Mouse (Mus musculus) bone marrow macrophage, adult 2 months (primary cell): Measurements from ENCODE around the gene Xpnpep3.

Experiments used
- CTCF ChIP-seq: IDR thresholded peaks from 2 replicates; pipeline ENCODE4 v1.5.1; 2012; ENCODE audit warnings: low read depth, mild to moderate bottlenecking, low read length, moderate library complexity
- POLR2A ChIP-seq: IDR thresholded peaks from 2 replicates; pipeline ENCODE4 v1.6.1; 2012; ENCODE audit warnings: mild to moderate bottlenecking, low read depth, low read length, borderline replicate concordance

DNA sequence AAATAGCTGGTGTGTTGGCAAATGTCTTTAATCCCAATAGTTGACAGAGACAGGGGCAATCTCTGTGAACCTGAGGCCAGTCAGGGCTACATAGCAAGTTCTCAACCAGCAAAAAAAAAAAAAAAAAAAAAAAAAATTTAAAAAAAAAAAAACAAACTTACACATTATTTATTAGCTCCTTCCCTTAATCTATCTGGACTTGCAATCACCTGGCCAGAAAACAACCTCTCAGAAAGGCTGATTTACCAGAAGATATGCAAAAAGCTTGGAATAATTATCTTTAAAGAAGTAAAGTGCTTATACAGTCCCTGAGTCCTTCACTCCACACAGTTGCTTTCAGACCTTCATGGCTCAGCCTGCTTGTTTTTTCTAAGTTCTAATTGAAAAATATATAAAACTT lies 1.7 kb upstream of the Xpnpep3 start:
- TF ChIP-seq POLR2A (no peak), CTCF (no peak)
